Mouse (Mus musculus) CH12.LX (cell line): ENCODE measurements around the gene Hsf2. TPM values are rescaled to one million over a fixed set of nuclear protein-coding genes. Genes with fewer than 3 reads are reported as not detected.
A peak's percentile ranks its signal among the peaks of the same experiment; 100 is the strongest.

Experiments
- DNase-seq: peaks from one replicate; pipeline ENCODE4 v3.0.0-alpha.2; 2013; ENCODE audit errors: extremely low read depth
- H3K27ac ChIP-seq: 2 replicates; pipeline ENCODE4 v1.5.1; 2012; ENCODE audit warnings: low read depth, mild to moderate bottlenecking, control low read depth, moderate library complexity; ENCODE audit not compliant: insufficient read depth
- H3K27me3 ChIP-seq: replicated peaks from 2 replicates; pipeline ENCODE3; 2012; ENCODE audit warnings: inconsistent platforms
- H3K36me3 ChIP-seq, 2 experiments: replicated peaks in 1 of 2; 2 replicates each; pipeline versions ENCODE3 to v1.6.1; 2012; ENCODE audit warnings: inconsistent platforms in 1 of 2, low read length in 1 of 2, mild to moderate bottlenecking in 1 of 2, mixed read lengths in 1 of 2, moderate library complexity in 1 of 2; ENCODE audit not compliant: control insufficient read depth in 1 of 2, insufficient read depth in 1 of 2
- H3K4me1 ChIP-seq, 2 experiments: 2 replicates each; pipeline ENCODE4 v1.6.1; 2012; ENCODE audit warnings: inconsistent platforms in 1 of 2, moderate library complexity in 1 of 2; ENCODE audit not compliant: insufficient read depth in 2 of 2, control insufficient read depth in 1 of 2
- H3K4me2 ChIP-seq: 2 replicates; pipeline ENCODE4 v1.6.1; 2012; ENCODE audit warnings: low read depth, mild to moderate bottlenecking, control low read depth; ENCODE audit not compliant: poor library complexity, insufficient read depth, severe bottlenecking
- H3K4me3 ChIP-seq, 3 experiments: fragments of 150-350 bp in 1 of 3; sonication (generic) in 1 of 3; replicated peaks in 1 of 3; 2 replicates each; pipeline versions ENCODE3 to v1.5.1; 2011 to 2012; ENCODE audit warnings: low read depth in 2 of 3, low read length in 2 of 3, mild to moderate bottlenecking in 2 of 3, moderate library complexity in 2 of 3, control low read depth in 1 of 3, improper control_type of control experiment in 1 of 3, inconsistent platforms in 1 of 3, mixed read lengths in 1 of 3; ENCODE audit not compliant: poor library complexity in 1 of 3
- H3K79me2 ChIP-seq: replicated peaks from 2 replicates; pipeline ENCODE4 v1.6.1; 2012; ENCODE audit warnings: mild to moderate bottlenecking, moderate library complexity; ENCODE audit not compliant: control insufficient read depth, poor library complexity, insufficient read depth, severe bottlenecking; ENCODE audit errors: extremely low read depth
- H3K9ac ChIP-seq: 2 replicates; pipeline ENCODE4 v1.6.1; 2012; ENCODE audit warnings: low read depth, mild to moderate bottlenecking, control low read depth, moderate library complexity; ENCODE audit not compliant: insufficient read depth
- H3K9me3 ChIP-seq: replicated peaks from 2 replicates; pipeline ENCODE3; 2012; ENCODE audit warnings: low read length, inconsistent platforms, mixed read lengths
- BHLHE40 ChIP-seq: IDR thresholded peaks from 2 replicates; pipeline ENCODE4 v1.6.1; 2011; ENCODE audit warnings: mild to moderate bottlenecking, low read depth, low read length, improper control_type of control experiment
- CHD2 ChIP-seq: IDR thresholded peaks from 2 replicates; pipeline ENCODE4 v1.6.1; 2011; ENCODE audit warnings: low read length, improper control_type of control experiment
- CTCF ChIP-seq, 2 experiments: IDR thresholded peaks in 1 of 2; conservative IDR thresholded peaks in 1 of 2; 2 replicates each; pipeline ENCODE4 v1.5.1; 2011 to 2012; ENCODE audit warnings: low read depth in 2 of 2, low read length in 2 of 2, improper control_type of control experiment in 1 of 2, inconsistent platforms in 1 of 2, mild to moderate bottlenecking in 1 of 2, moderate library complexity in 1 of 2
- E2F4 ChIP-seq: IDR thresholded peaks from 2 replicates; pipeline ENCODE4 v1.6.1; 2011; ENCODE audit warnings: low read depth, low read length, improper control_type of control experiment; ENCODE audit not compliant: insufficient replicate concordance
- GABPA ChIP-seq: IDR thresholded peaks from 2 replicates; pipeline ENCODE4 v1.6.1; 2012; ENCODE audit warnings: low read depth, low read length, improper control_type of control experiment, inconsistent platforms; ENCODE audit not compliant: insufficient replicate concordance
- HCFC1 ChIP-seq: IDR thresholded peaks from 2 replicates; pipeline ENCODE4 v1.6.1; 2012; ENCODE audit warnings: low read depth, mild to moderate bottlenecking, inconsistent platforms, low read length, improper control_type of control experiment
- RAD21 ChIP-seq: IDR thresholded peaks from 2 replicates; pipeline ENCODE4 v1.6.1; 2011; ENCODE audit warnings: low read depth, mild to moderate bottlenecking, low read length, improper control_type of control experiment, moderate library complexity
- SMC3 ChIP-seq: IDR thresholded peaks from 2 replicates; pipeline ENCODE4 v1.6.1; 2011; ENCODE audit warnings: low read depth, low read length, improper control_type of control experiment
- ZMIZ1 ChIP-seq: IDR thresholded peaks from 2 replicates; pipeline ENCODE4 v1.6.1; 2012; ENCODE audit warnings: low read depth, mild to moderate bottlenecking, inconsistent platforms, low read length, improper control_type of control experiment
- dilution Hi-C: fragments of 300-500 bp; cut with MboI; formaldehyde crosslinking; loops from 2 replicates; pipeline ENCODE4 v1.14.3; 2020; ENCODE audit warnings: low sequenced_read_pairs; ENCODE audit not compliant: extremely low pct_unique_long_range_greater_than_20kb, extremely low pct_ligation_motif_present
- in situ Hi-C: fragments of 300-500 bp; cut with MboI; formaldehyde crosslinking; loops from 3 replicates; pipeline ENCODE4 v1.14.3; 2019; ENCODE audit warnings: low sequenced_read_pairs, low pct_ligation_motif_present, low pct_unique_long_range_greater_than_20kb, mixed read lengths
- polyA plus RNA-seq: library from polyadenylated mRNA; unstranded; fragments of >175 nt; gene quantifications from 2 replicates; pipeline ENCODE4 v1.2.1, GENCODE M21; 2012; ENCODE audit warnings: low read depth; ENCODE audit not compliant: insufficient read length
- total RNA-seq, 2 experiments: library from RNA; depleted of rRNA; stranded (reverse); fragments of 300-350 nt in 1 of 2; fragments of >200 nt in 1 of 2; gene quantifications; 2 replicates each; pipeline ENCODE4 v1.2.3; 2012 to 2014

Gene Hsf2
- total and polyA plus RNA-seq, 3 experiments = 7.4 to 11.9 (median 8.4) TPM

DNA sequence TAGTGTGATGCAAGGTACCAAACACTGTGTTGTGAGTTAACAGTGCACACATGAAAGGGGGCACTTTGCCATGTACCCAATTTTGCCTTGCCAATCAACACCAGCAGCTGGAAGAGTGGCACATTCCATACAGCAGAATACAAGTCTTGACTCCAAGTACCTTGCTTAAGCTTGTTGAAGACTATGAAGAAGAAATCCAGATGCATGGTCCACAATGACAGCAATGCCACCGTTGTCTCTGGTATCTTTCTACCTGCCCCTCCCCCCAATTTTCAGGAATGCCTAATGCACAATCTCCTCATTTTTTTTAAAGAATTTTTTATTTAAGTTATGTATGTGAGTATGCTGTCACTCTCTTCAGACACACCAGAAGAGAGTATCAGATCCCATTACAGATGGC lies 40.5 kb upstream of the Hsf2 start:
- H3K27ac ChIP-seq = no peak overlapping the region
- no peaks in the 10 kb centered on the region for H3K9me3 ChIP-seq
- no peak overlapping the region for H3K9ac ChIP-seq
- no peak overlapping the region for H3K4me2 ChIP-seq
- DNase-seq = no peak
- H3K4me3 ChIP-seq = no peak overlapping the region
- TF ChIP-seq CTCF (conservative IDR thresholded peaks at IDR 0.05 in 1 of 2, IDR thresholded peaks at IDR 0.05 in 1 of 2; ENCODE audit: low read depth in 2 of 2, low read length in 2 of 2) = 0 out of 4 replicates have a peak, but pooled peaks of 1 of the 2 experiments have one; percentile 0
- TF ChIP-seq GABPA = no peak
- in situ Hi-C loops (loop anchor here (25.0 kb wide), 1 partner anchor 1167 kb away; no protein-coding TSS in a partner anchor), dilution Hi-C loops (no loop called here)
- H3K79me2 ChIP-seq = no peaks in the 10 kb centered on the region
- H3K36me3 ChIP-seq = no peaks in the 10 kb centered on the region
- H3K27me3 ChIP-seq = peaks cover 20% of the 10 kb centered on the region
- peaks cover 0 to 3% of the 10 kb centered on the region in 2 experiments; a peak in 1 of 4 replicates for H3K4me1 ChIP-seq

GRCm38 (mm10) chr10:57447657-57448050 lies 38.5 kb upstream of the Hsf2 start:
- in situ Hi-C loops = loop anchor here (25.0 kb wide), 1 partner anchor 1165 kb away; no protein-coding TSS in a partner anchor
- H3K4me1 ChIP-seq = peaks cover 0 to 3% of the 10 kb centered on the region in 2 experiments; a peak in 1 of 4 replicates
- H3K36me3 ChIP-seq = no peaks in the 10 kb centered on the region
- no peak overlapping the region for H3K9ac ChIP-seq
- H3K9me3 ChIP-seq = no peaks in the 10 kb centered on the region
- no peak overlapping the region for H3K4me2 ChIP-seq
- TF ChIP-seq BHLHE40 (no peak), GABPA (no peak), ZMIZ1 (no peak), CHD2 (no peak)
- H3K27me3 ChIP-seq = peaks cover 16% of the 10 kb centered on the region
- H3K79me2 ChIP-seq = no peaks in the 10 kb centered on the region
- dilution Hi-C loops = no loop called here
- no peak for DNase-seq
- H3K4me3 ChIP-seq = no peak overlapping the region
- H3K27ac ChIP-seq = no peak overlapping the region

DNA sequence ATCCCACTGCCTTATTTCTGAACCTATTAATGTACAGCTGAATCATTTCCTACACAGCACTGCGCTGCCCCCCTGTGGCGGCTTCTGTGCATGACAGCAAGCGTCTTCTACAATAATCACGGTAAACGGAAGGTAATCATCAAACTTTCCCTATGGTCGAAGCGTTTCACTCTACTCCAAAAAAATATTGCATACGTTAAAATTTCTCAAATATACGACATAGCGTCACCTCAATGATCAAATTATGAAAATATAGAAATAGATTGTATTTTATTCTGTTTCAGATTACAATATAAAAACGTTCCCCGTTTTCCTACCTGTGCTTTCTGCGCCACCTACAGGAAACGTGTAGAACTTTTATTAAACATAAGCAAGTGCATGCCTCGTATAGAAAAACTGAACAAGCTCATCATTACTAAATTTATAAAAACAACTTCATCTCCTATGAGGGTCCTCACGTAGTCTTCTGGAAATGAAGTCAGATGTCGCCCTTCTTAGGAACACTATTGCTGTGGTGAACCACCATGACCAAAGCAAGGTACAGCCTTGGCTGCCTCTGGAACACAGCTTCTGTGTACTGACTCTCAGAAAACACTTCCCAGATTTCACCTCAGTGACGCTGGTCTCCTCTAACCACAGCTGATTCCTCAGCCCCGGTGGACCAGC lies 38.0 kb upstream of the Hsf2 start:
- in situ Hi-C loops (loop anchor here (25.0 kb wide), 1 partner anchor 1164 kb away; no protein-coding TSS in a partner anchor), dilution Hi-C loops (no loop called here)
- DNase-seq = peak; percentile 76
- H3K4me1 ChIP-seq = peaks cover 0 to 3% of the 10 kb centered on the region in 2 experiments; a peak in 1 of 4 replicates
- peaks cover 14% of the 10 kb centered on the region for H3K27me3 ChIP-seq
- peak overlapping the region in 2 of 3 experiments; percentile 27 to 47 for H3K4me3 ChIP-seq
- no peak overlapping the region for H3K27ac ChIP-seq
- H3K9ac ChIP-seq = no peak overlapping the region
- H3K79me2 ChIP-seq = no peaks in the 10 kb centered on the region
- H3K36me3 ChIP-seq = no peaks in the 10 kb centered on the region
- no peak for TF ChIP-seq HCFC1
- peak; percentile 63 for TF ChIP-seq SMC3
- peak; percentile 66 for TF ChIP-seq RAD21
- TF ChIP-seq E2F4 = no peak
- peak; percentile 60 to 76; a peak in 3 of 4 replicates for TF ChIP-seq CTCF (conservative IDR thresholded peaks at IDR 0.05 in 1 of 2, IDR thresholded peaks at IDR 0.05 in 1 of 2; ENCODE audit: low read depth in 2 of 2, low read length in 2 of 2)
- no peaks in the 10 kb centered on the region for H3K9me3 ChIP-seq
- H3K4me2 ChIP-seq = no peak overlapping the region
